Mouse (Mus musculus): ENCODE measurements around the gene Prdm4.
A peak's percentile ranks its signal among the peaks of the same experiment; 100 is the strongest.

The Prdm4 gene

DNA sequence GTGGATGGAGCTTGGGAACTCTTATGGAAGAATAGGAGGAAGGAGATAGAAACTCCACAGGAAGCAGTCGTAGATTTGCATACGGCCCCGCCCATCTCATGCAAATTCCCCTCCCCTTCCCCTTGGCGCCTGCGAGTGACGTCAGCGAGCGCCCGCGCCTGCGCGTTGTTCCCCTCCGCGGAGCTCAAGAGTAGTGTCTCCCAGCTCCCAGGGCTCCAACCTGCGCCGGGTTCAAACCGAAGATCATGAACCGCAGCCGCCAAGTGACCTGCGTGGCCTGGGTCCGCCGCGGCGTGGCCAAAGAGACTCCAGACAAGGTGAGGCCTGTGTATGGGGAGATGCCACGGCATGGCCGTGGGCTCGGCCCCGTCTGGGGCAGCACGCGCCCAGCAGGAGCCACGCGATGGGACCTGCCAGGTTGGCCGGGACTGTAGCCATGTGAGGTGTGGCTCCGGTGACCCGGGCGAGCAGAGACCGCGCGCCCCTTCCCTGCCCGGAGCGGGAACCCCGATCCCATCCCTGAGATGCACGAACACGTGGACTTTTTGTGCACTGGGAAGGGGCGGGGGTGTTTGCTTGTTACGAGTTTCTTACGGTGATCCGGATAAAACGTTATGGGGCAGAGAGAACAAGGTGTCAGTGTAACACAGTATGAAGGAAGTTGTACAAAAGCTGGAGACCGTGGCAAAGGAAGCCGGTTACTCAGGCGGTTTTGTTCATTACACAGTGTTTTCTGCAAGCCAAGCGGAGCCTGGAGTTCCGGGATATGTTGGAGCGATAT is 45.1 kb downstream of the Prdm4 start:
- DNase-seq (ENCODE audit: low spot score), result peak; percentile 67

DNA sequence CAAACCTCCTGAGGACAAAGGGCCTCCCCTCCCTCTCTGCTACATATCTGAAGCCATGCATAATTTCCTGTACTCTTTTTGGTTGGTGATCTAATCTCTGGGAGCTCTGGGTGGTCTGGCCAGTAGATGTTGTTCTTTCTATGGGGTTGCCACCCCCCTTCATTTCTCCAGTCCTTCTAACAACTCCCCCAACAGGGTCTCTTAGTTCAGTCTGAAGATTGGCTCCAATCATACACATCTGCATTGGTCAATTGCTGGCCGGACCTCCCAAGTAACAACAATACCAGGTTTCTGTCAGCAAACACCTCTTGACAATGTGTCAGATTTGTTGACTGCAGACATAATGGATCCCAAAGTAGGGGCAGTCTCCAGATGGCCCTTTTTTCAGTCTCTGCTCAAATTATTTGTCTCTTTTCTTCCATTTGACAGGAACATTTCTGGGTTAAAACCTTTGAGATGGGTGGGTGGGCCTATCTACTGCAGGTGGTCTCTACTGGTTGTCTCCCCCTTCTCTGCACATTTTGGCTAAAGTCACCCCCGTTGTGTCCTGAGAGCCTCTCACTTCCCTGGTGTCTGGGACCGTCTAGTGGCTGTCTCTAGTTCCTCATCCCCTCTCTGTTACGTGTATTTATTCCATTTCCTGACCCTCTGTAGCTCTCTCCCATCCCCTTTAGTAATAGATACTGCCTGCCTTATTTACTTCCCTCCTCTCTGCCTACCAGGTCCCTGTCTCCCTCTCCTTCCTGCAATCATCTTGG is 70.7 kb downstream of the Prdm4 start:
- no peak for DNase-seq (ENCODE audit: low spot score)

All from urinary bladder, postnatal 10 days (tissue).